Mouse (Mus musculus): ENCODE data around the gene Pex5l. TPM values are rescaled to one million over a fixed set of nuclear protein-coding genes. Genes with fewer than 3 reads are reported as not detected.

Gene Pex5l
- polyA plus RNA-seq, 1 experiment from 2014 or later, result 4.5 TPM

- Histone ChIP-seq H3K9ac (ENCODE audit: low read depth, low read length) (no peak overlapping the region), H3K27me3 (ENCODE audit: control insufficient read depth, insufficient read depth, low read length) (no peaks in the 10 kb centered on the region), H3K4me2 (replicated peaks; ENCODE audit: low read depth, low read length) (no peak overlapping the region), H3K36me3 (ENCODE audit: control insufficient read depth, insufficient read depth, low read length) (no peaks in the 10 kb centered on the region), H3K27ac (ENCODE audit: low read depth, low read length) (no peak overlapping the region), H3K9me3 (ENCODE audit: control insufficient read depth, low read length) (no peaks in the 10 kb centered on the region), H3K4me1 (replicated peaks; ENCODE audit: control insufficient read depth, insufficient read depth, low read length) (no peaks in the 10 kb centered on the region), H3K4me3 (ENCODE audit: low read depth, low read length) (no peak overlapping the region)
- WGBS, result 82% methylated on average over 5 of the region's 5 CpGs
- ATAC-seq (ENCODE audit: low FRiP score) (no peak), DNase-seq (ENCODE audit: low spot score) (no peak)
Observed at GRCm38 (mm10) chr3:32947486-32947885, 195.6 kb downstream of the Pex5l start.

- WGBS, result 87% methylated on average over 8 of the region's 8 CpGs
- no peaks in the 10 kb centered on the region for H3K36me3 ChIP-seq (ENCODE audit: control insufficient read depth, insufficient read depth, low read length)
- H3K9ac ChIP-seq (ENCODE audit: low read depth, low read length), result no peak overlapping the region
- H3K4me2 ChIP-seq (replicated peaks; ENCODE audit: low read depth, low read length), result no peak overlapping the region
- no peak overlapping the region for H3K4me3 ChIP-seq (ENCODE audit: low read depth, low read length)
- H3K4me1 ChIP-seq (replicated peaks; ENCODE audit: control insufficient read depth, insufficient read depth, low read length), result no peaks in the 10 kb centered on the region
- ATAC-seq (ENCODE audit: low FRiP score) (no peak), DNase-seq (ENCODE audit: low spot score) (no peak)
- no peaks in the 10 kb centered on the region for H3K27me3 ChIP-seq (ENCODE audit: control insufficient read depth, insufficient read depth, low read length)
- H3K27ac ChIP-seq (ENCODE audit: low read depth, low read length), result no peak overlapping the region
- H3K9me3 ChIP-seq (ENCODE audit: control insufficient read depth, low read length), result no peaks in the 10 kb centered on the region
Observed at GRCm38 (mm10) chr3:32939802-32940501, 203.1 kb downstream of the Pex5l start.

- H3K27me3 ChIP-seq (ENCODE audit: control insufficient read depth, insufficient read depth, low read length), result no peaks in the 10 kb centered on the region
- no peak for DNase-seq (ENCODE audit: low spot score)
- H3K4me2 ChIP-seq (replicated peaks; ENCODE audit: low read depth, low read length), result no peak overlapping the region
- H3K9me3 ChIP-seq (ENCODE audit: control insufficient read depth, low read length), result no peaks in the 10 kb centered on the region
- no peak overlapping the region for H3K4me3 ChIP-seq (ENCODE audit: low read depth, low read length)
- no peak overlapping the region for H3K27ac ChIP-seq (ENCODE audit: low read depth, low read length)
- 91% methylated on average over 6 of the region's 6 CpGs for WGBS
- no peak overlapping the region for H3K9ac ChIP-seq (ENCODE audit: low read depth, low read length)
- no peak for ATAC-seq (ENCODE audit: low FRiP score)
- peaks cover 3% of the 10 kb centered on the region; the same call in 1 of the 2 replicates for H3K36me3 ChIP-seq (ENCODE audit: control insufficient read depth, insufficient read depth, low read length)
- no peaks in the 10 kb centered on the region for H3K4me1 ChIP-seq (replicated peaks; ENCODE audit: control insufficient read depth, insufficient read depth, low read length)
Observed at GRCm38 (mm10) chr3:32924168-32924567, 218.9 kb downstream of the Pex5l start.

GRCm38 (mm10) chr3:32910071-32910551 is 232.9 kb downstream of the Pex5l start:
- Histone ChIP-seq H3K4me1 (replicated peaks; ENCODE audit: control insufficient read depth, insufficient read depth, low read length) (no peaks in the 10 kb centered on the region), H3K4me2 (replicated peaks; ENCODE audit: low read depth, low read length) (no peak overlapping the region), H3K9me3 (ENCODE audit: control insufficient read depth, low read length) (no peaks in the 10 kb centered on the region), H3K9ac (ENCODE audit: low read depth, low read length) (no peak overlapping the region), H3K27me3 (ENCODE audit: control insufficient read depth, insufficient read depth, low read length) (no peaks in the 10 kb centered on the region), H3K36me3 (ENCODE audit: control insufficient read depth, insufficient read depth, low read length) (0 out of 2 replicates have a peak, but pooled peaks cover 3% of the 10 kb centered on the region), H3K4me3 (ENCODE audit: low read depth, low read length) (no peak overlapping the region), H3K27ac (ENCODE audit: low read depth, low read length) (no peak overlapping the region)
- ATAC-seq (ENCODE audit: low FRiP score) (no peak), DNase-seq (ENCODE audit: low spot score) (peak; percentile 49)
- WGBS, result 59% methylated on average over 7 of the region's 7 CpGs

- 91% methylated on average over 3 of the region's 3 CpGs for WGBS
- DNase-seq (ENCODE audit: low spot score), result no peak
Observed at GRCm38 (mm10) chr3:32908400-32908799, 234.6 kb downstream of the Pex5l start.

GRCm38 (mm10) chr3:32905850-32906779 is 236.9 kb downstream of the Pex5l start:
- Histone ChIP-seq H3K4me2 (replicated peaks; ENCODE audit: low read depth, low read length) (no peak overlapping the region), H3K4me3 (ENCODE audit: low read depth, low read length) (no peak overlapping the region), H3K27me3 (ENCODE audit: control insufficient read depth, insufficient read depth, low read length) (no peaks in the 10 kb centered on the region), H3K27ac (ENCODE audit: low read depth, low read length) (no peak overlapping the region), H3K9me3 (ENCODE audit: control insufficient read depth, low read length) (no peaks in the 10 kb centered on the region), H3K4me1 (replicated peaks; ENCODE audit: control insufficient read depth, insufficient read depth, low read length) (no peaks in the 10 kb centered on the region), H3K36me3 (ENCODE audit: control insufficient read depth, insufficient read depth, low read length) (no peaks in the 10 kb centered on the region), H3K9ac (ENCODE audit: low read depth, low read length) (no peak overlapping the region)
- no peak for DNase-seq (ENCODE audit: low spot score)
- no peak for ATAC-seq (ENCODE audit: low FRiP score)
- 84% methylated on average over 8 of the region's 8 CpGs for WGBS

More at GRCm38 (mm10) chr3:32908400-32908799, 234.6 kb downstream of the Pex5l start:
- H3K27me3 ChIP-seq (ENCODE audit: control insufficient read depth, insufficient read depth, low read length), result no peaks in the 10 kb centered on the region
- no peak for ATAC-seq (ENCODE audit: low FRiP score)
- H3K4me2 ChIP-seq (replicated peaks; ENCODE audit: low read depth, low read length), result no peak overlapping the region
- H3K9me3 ChIP-seq (ENCODE audit: control insufficient read depth, low read length), result no peaks in the 10 kb centered on the region
- no peaks in the 10 kb centered on the region for H3K4me1 ChIP-seq (replicated peaks; ENCODE audit: control insufficient read depth, insufficient read depth, low read length)
- H3K27ac ChIP-seq (ENCODE audit: low read depth, low read length), result no peak overlapping the region
- H3K36me3 ChIP-seq (ENCODE audit: control insufficient read depth, insufficient read depth, low read length), result no peaks in the 10 kb centered on the region
- no peak overlapping the region for H3K4me3 ChIP-seq (ENCODE audit: low read depth, low read length)
- no peak overlapping the region for H3K9ac ChIP-seq (ENCODE audit: low read depth, low read length)

- ATAC-seq (ENCODE audit: low FRiP score) (no peak), DNase-seq (ENCODE audit: low spot score) (no peak)
- 77% methylated on average over 1 of the region's 1 CpGs for WGBS
Observed at GRCm38 (mm10) chr3:32904599-32904998, 238.4 kb downstream of the Pex5l start.

GRCm38 (mm10) chr3:32903462-32903861 is 239.6 kb downstream of the Pex5l start:
- WGBS, result 61% methylated on average over 4 of the region's 4 CpGs
- H3K4me2 ChIP-seq (replicated peaks; ENCODE audit: low read depth, low read length), result no peak overlapping the region
- no peak overlapping the region for H3K4me3 ChIP-seq (ENCODE audit: low read depth, low read length)
- ATAC-seq (ENCODE audit: low FRiP score), result no peak
- H3K27me3 ChIP-seq (ENCODE audit: control insufficient read depth, insufficient read depth, low read length), result no peaks in the 10 kb centered on the region
- H3K4me1 ChIP-seq (replicated peaks; ENCODE audit: control insufficient read depth, insufficient read depth, low read length), result no peaks in the 10 kb centered on the region
- H3K9me3 ChIP-seq (ENCODE audit: control insufficient read depth, low read length), result no peaks in the 10 kb centered on the region
- DNase-seq (ENCODE audit: low spot score), result no peak
- no peak overlapping the region for H3K9ac ChIP-seq (ENCODE audit: low read depth, low read length)
- no peak overlapping the region for H3K27ac ChIP-seq (ENCODE audit: low read depth, low read length)
- no peaks in the 10 kb centered on the region for H3K36me3 ChIP-seq (ENCODE audit: control insufficient read depth, insufficient read depth, low read length)

More at GRCm38 (mm10) chr3:32904599-32904998, 238.4 kb downstream of the Pex5l start:
- H3K9ac ChIP-seq (ENCODE audit: low read depth, low read length), result no peak overlapping the region
- H3K9me3 ChIP-seq (ENCODE audit: control insufficient read depth, low read length), result no peaks in the 10 kb centered on the region
- no peaks in the 10 kb centered on the region for H3K4me1 ChIP-seq (replicated peaks; ENCODE audit: control insufficient read depth, insufficient read depth, low read length)
- no peak overlapping the region for H3K4me2 ChIP-seq (replicated peaks; ENCODE audit: low read depth, low read length)
- H3K27me3 ChIP-seq (ENCODE audit: control insufficient read depth, insufficient read depth, low read length), result no peaks in the 10 kb centered on the region
- H3K4me3 ChIP-seq (ENCODE audit: low read depth, low read length), result no peak overlapping the region
- H3K36me3 ChIP-seq (ENCODE audit: control insufficient read depth, insufficient read depth, low read length), result no peaks in the 10 kb centered on the region
- no peak overlapping the region for H3K27ac ChIP-seq (ENCODE audit: low read depth, low read length)
